Mouse (Mus musculus): ENCODE measurements at regions not wholly inside any gene's neighbourhood (a gene's known extent, or its start where the extent isn't known, plus 50 kb on each side); places are given as distances from the start of the nearest gene placed in this dataset.

DNA sequence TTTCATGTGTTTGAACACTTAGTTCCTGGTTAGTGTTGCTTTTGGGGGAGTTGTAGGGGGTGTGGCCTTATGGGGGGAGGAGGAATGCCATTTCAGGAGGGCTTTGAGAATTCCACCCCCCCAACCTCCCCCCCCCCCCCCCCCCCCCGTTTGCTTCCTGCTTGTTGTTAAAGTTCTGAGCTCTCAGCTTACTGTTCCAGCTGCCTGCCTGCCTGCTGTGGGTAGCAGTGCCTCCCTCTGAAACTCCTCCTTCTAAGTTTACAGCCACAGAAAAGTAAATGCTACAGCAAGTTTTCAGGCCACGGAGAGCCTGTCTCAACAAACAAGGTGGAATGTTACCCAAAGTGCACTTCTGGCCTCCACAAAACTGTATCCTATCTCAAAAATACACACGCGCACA lies 233.1 kb downstream of the Spry2 start:
- H3K36me3 ChIP-seq, result no peaks in the 10 kb centered on the region
- no peak overlapping the region for H3K27ac ChIP-seq
- no peaks in the 10 kb centered on the region for H3K27me3 ChIP-seq
- no peak overlapping the region for H3K4me3 ChIP-seq
- 75% methylated on average over 4 of the region's 4 CpGs for WGBS
- no peak overlapping the region for H3K4me2 ChIP-seq
- no peaks in the 10 kb centered on the region; the same call in 1 of the 2 replicates for H3K4me1 ChIP-seq
- ATAC-seq (ENCODE audit: borderline replicate concordance, extremely low read depth, low FRiP score, low TSS enrichment), result no peak
- no peaks in the 10 kb centered on the region for H3K9me3 ChIP-seq
- H3K9ac ChIP-seq, result no peak overlapping the region

- H3K36me3 ChIP-seq, result no peaks in the 10 kb centered on the region
- no peak for ATAC-seq (ENCODE audit: borderline replicate concordance, extremely low read depth, low FRiP score, low TSS enrichment)
- WGBS, result 88% methylated on average over 6 of the region's 6 CpGs
These were observed 233.8 kb downstream of the Spry2 start for GRCm38 (mm10) chr14:105662839-105663238.

DNA sequence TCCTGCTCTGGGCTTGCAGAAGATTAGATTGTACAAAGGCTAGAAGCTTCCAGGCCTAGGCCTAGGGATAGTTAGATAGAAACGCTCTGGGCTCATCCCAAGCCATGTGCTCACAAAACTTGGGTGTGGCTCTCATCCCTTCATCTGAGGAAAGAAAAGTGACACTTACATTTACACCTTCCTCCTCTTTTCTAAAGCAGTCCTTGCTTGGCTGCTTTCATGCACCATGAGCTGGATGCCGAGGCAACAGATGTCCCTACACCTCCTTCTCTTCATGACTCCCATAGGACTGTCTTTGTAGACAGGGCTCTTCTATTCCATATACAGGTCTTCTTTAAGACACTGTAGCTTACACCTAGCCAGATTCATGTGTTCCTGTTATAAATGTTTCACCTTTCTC lies 238.3 kb downstream of the Spry2 start:
- Histone ChIP-seq H3K27me3 (no peaks in the 10 kb centered on the region), H3K36me3 (no peaks in the 10 kb centered on the region), H3K4me3 (no peak overlapping the region), H3K4me2 (no peak overlapping the region), H3K4me1 (no peaks in the 10 kb centered on the region; the same call in 1 of the 2 replicates), H3K9me3 (no peaks in the 10 kb centered on the region), H3K27ac (no peak overlapping the region), H3K9ac (no peak overlapping the region)
- ATAC-seq (ENCODE audit: borderline replicate concordance, extremely low read depth, low FRiP score, low TSS enrichment), result no peak
- WGBS, result 92% methylated on average over 2 of the region's 2 CpGs

More at GRCm38 (mm10) chr14:105662839-105663238, 233.8 kb downstream of the Spry2 start:
- Histone ChIP-seq H3K4me3 (no peak overlapping the region), H3K9me3 (no peaks in the 10 kb centered on the region), H3K4me1 (no peaks in the 10 kb centered on the region; the same call in 1 of the 2 replicates), H3K9ac (no peak overlapping the region), H3K4me2 (no peak overlapping the region), H3K27me3 (no peaks in the 10 kb centered on the region), H3K27ac (no peak overlapping the region)

DNA sequence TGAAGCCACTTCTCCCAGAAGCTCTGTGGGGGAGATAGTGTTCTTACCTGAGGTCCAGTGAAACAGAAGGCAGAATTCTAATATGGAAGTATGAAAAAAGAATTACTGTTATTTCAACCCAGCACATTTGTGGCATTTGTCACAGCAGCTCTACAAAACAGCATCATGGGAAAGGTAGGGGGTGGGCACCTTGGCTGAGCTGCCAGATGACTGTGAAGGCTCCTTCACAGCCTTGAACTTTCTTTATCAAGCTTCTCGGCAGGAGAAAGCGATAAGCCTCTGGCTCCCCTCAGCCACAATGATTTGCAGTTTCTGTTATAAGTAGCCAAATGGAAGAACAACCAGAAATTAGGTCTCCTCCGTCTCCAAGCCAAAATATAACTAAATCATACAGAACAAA lies 249.5 kb downstream of the Spry2 start:
- no peak overlapping the region for H3K9ac ChIP-seq
- H3K4me2 ChIP-seq, result no peak overlapping the region
- H3K27ac ChIP-seq, result no peak overlapping the region
- WGBS, result 69% methylated on average over 3 of the region's 3 CpGs
- H3K27me3 ChIP-seq, result no peaks in the 10 kb centered on the region
- no peaks in the 10 kb centered on the region for H3K4me1 ChIP-seq
- ATAC-seq (ENCODE audit: borderline replicate concordance, extremely low read depth, low FRiP score, low TSS enrichment), result no peak
- H3K9me3 ChIP-seq, result no peaks in the 10 kb centered on the region
- H3K4me3 ChIP-seq, result no peak overlapping the region
- H3K36me3 ChIP-seq, result no peaks in the 10 kb centered on the region

GRCm38 (mm10) chr14:105644428-105644827 lies 252.2 kb downstream of the Spry2 start:
- Histone ChIP-seq H3K4me2 (no peak overlapping the region), H3K9ac (no peak overlapping the region), H3K4me1 (no peaks in the 10 kb centered on the region), H3K4me3 (no peak overlapping the region), H3K9me3 (no peaks in the 10 kb centered on the region), H3K27me3 (no peaks in the 10 kb centered on the region), H3K36me3 (no peaks in the 10 kb centered on the region), H3K27ac (no peak overlapping the region)
- ATAC-seq (ENCODE audit: borderline replicate concordance, extremely low read depth, low FRiP score, low TSS enrichment), result no peak
- WGBS, result 81% methylated on average over 2 of the region's 2 CpGs

DNA sequence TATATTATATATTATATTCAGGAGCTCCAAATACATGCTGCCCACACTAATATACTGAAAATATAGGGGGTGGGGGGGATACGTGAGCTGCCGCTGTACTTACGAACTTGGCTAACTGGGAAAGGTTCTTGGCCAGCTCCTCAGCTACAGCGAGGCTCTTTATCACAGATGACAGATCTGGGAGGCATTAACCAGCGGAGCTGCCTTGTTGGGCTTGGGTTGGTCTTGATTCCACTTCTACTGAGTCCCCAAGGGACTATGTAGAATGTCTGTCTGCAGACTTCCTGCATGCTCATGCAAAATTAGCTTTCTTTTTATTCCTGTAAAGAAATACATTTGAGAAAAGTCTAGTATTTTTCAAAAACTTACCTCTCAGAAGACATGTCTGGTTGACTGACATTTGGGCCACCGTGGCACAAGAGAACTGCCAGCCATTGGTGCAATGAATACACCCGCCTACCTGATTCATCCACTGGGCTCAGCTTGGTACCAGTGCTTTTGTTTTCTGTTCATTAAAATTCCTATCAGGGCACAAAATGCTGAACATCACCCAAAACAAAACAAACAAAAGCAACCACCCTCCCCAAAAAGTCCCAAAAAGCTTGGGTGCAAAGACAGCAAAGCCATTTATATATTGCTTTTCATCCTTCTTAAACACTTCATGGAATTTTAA lies 253.2 kb downstream of the Spry2 start:
- Histone ChIP-seq H3K27me3 (no peaks in the 10 kb centered on the region), H3K4me1 (no peaks in the 10 kb centered on the region), H3K27ac (no peak overlapping the region), H3K36me3 (no peaks in the 10 kb centered on the region), H3K9me3 (no peaks in the 10 kb centered on the region), H3K9ac (no peak overlapping the region), H3K4me3 (no peak overlapping the region), H3K4me2 (no peak overlapping the region)
- WGBS, result 82% methylated on average over 7 of the region's 7 CpGs
- no peak for ATAC-seq (ENCODE audit: borderline replicate concordance, extremely low read depth, low FRiP score, low TSS enrichment)

GRCm38 (mm10) chr14:105632335-105632734 lies 264.3 kb downstream of the Spry2 start:
- no peak for ATAC-seq (ENCODE audit: borderline replicate concordance, extremely low read depth, low FRiP score, low TSS enrichment)
- Histone ChIP-seq H3K4me2 (no peak overlapping the region), H3K27me3 (no peaks in the 10 kb centered on the region), H3K9me3 (no peaks in the 10 kb centered on the region), H3K27ac (no peak overlapping the region), H3K9ac (no peak overlapping the region), H3K4me1 (no peaks in the 10 kb centered on the region), H3K4me3 (no peak overlapping the region), H3K36me3 (no peaks in the 10 kb centered on the region)
- 81% methylated on average over 4 of the region's 4 CpGs for WGBS

DNA sequence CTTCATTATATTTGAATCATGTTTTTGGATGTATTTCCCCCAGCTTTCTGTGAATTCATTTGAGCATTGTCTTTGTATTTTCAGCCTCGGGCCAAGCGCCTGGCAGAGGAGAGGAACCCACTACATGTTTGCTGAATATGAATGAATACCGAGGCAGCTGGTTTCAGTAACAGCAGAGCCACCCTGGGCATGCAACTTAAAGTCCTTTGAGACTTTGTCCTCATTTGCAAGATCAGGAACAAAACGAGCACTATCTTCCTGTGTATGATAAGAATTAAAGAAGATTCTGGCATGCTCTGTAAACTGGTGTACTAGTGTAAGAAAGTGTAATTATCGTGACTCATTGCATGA lies 265.0 kb downstream of the Spry2 start:
- no peaks in the 10 kb centered on the region for H3K27me3 ChIP-seq
- no peak overlapping the region for H3K27ac ChIP-seq
- no peaks in the 10 kb centered on the region for H3K9me3 ChIP-seq
- no peak overlapping the region for H3K9ac ChIP-seq
- no peak overlapping the region for H3K4me3 ChIP-seq
- H3K4me2 ChIP-seq, result no peak overlapping the region
- ATAC-seq (ENCODE audit: borderline replicate concordance, extremely low read depth, low FRiP score, low TSS enrichment), result no peak
- H3K4me1 ChIP-seq, result no peaks in the 10 kb centered on the region
- WGBS, result 76% methylated on average over 5 of the region's 5 CpGs
- H3K36me3 ChIP-seq, result no peaks in the 10 kb centered on the region

DNA sequence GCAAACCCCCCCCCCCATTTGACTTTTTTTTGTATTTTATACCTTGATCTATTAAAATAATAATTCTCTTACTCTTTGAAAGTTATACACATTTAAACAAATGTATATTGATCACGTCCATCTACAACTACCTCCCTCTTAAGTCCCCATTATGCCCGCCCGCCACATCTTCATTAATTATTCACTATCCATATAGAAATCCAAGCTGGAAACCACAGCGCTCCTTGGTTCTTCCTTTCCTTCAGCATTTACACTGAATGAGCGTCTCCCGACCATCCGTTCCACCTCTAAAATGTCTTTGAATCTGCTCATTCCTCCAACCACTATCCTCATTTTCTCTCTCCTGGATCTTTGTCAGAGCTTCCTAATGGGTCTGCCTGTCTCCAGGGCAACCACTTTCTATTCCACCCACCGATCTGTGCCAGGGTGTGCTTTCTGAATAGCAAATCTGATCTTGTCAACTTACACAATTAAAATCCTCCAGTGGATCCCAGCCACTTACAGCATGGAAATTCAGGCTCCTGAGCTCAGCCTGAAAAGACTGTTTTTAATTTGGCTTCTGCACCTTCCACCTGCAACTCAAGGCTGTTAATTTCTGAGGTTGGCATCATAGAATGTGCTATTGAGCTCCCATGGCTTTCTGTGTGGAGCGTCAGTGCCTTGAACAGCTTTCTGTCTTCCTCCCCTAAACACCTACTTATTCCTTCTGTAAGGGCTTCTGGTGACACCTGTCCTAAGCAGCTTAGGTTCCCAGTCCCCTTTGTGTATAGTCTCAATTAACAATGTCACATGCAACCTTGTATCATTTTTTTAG lies 265.5 kb downstream of the Spry2 start:
- Histone ChIP-seq H3K4me3 (no peak overlapping the region), H3K9me3 (no peaks in the 10 kb centered on the region), H3K36me3 (no peaks in the 10 kb centered on the region), H3K9ac (no peak overlapping the region), H3K4me1 (no peaks in the 10 kb centered on the region), H3K27me3 (no peaks in the 10 kb centered on the region), H3K4me2 (no peak overlapping the region), H3K27ac (no peak overlapping the region)
- 85% methylated on average over 9 of the region's 9 CpGs for WGBS
- no peak for ATAC-seq (ENCODE audit: borderline replicate concordance, extremely low read depth, low FRiP score, low TSS enrichment)

- ATAC-seq (ENCODE audit: borderline replicate concordance, extremely low read depth, low FRiP score, low TSS enrichment), result no peak
- no peak overlapping the region for H3K9ac ChIP-seq
- 72% methylated on average over 5 of the region's 5 CpGs for WGBS
- H3K27ac ChIP-seq, result no peak overlapping the region
- no peaks in the 10 kb centered on the region for H3K36me3 ChIP-seq
- no peaks in the 10 kb centered on the region for H3K27me3 ChIP-seq
- H3K9me3 ChIP-seq, result no peaks in the 10 kb centered on the region
- H3K4me1 ChIP-seq, result no peaks in the 10 kb centered on the region
- no peak overlapping the region for H3K4me2 ChIP-seq
- H3K4me3 ChIP-seq, result no peak overlapping the region
These were observed 266.2 kb downstream of the Spry2 start for GRCm38 (mm10) chr14:105630444-105630843.

GRCm38 (mm10) chr14:105628673-105629072 lies 267.9 kb downstream of the Spry2 start:
- WGBS, result 86% methylated on average over 3 of the region's 3 CpGs
- H3K4me3 ChIP-seq, result no peak overlapping the region
- H3K4me2 ChIP-seq, result no peak overlapping the region
- H3K9ac ChIP-seq, result no peak overlapping the region
- no peaks in the 10 kb centered on the region for H3K36me3 ChIP-seq
- H3K27me3 ChIP-seq, result no peaks in the 10 kb centered on the region
- no peak for ATAC-seq (ENCODE audit: borderline replicate concordance, extremely low read depth, low FRiP score, low TSS enrichment)
- no peaks in the 10 kb centered on the region for H3K9me3 ChIP-seq
- no peak overlapping the region for H3K27ac ChIP-seq
- H3K4me1 ChIP-seq, result no peaks in the 10 kb centered on the region

GRCm38 (mm10) chr14:105624387-105624786 lies 272.2 kb downstream of the Spry2 start:
- ATAC-seq (ENCODE audit: borderline replicate concordance, extremely low read depth, low FRiP score, low TSS enrichment), result no peak
- H3K9ac ChIP-seq, result no peak overlapping the region
- H3K27ac ChIP-seq, result no peak overlapping the region
- 81% methylated on average over 7 of the region's 7 CpGs for WGBS
- no peaks in the 10 kb centered on the region for H3K27me3 ChIP-seq
- no peak overlapping the region for H3K4me3 ChIP-seq
- H3K4me2 ChIP-seq, result no peak overlapping the region
- H3K36me3 ChIP-seq, result no peaks in the 10 kb centered on the region
- H3K4me1 ChIP-seq, result no peaks in the 10 kb centered on the region
- no peaks in the 10 kb centered on the region for H3K9me3 ChIP-seq

Measured in lung, embryonic 15.5 days (tissue).